Mouse (Mus musculus) lung, embryonic 16.5 days (tissue): ENCODE data around the gene Fgf22. TPM values are rescaled to one million over a fixed set of nuclear protein-coding genes. Genes with fewer than 3 reads are reported as not detected.
A peak's percentile ranks its signal among the peaks of the same experiment; 100 is the strongest.

Experiments used
- ATAC-seq: fragments of 200-750 bp; cut with Nextera tagmentation; 2 replicates; pipeline ENCODE4 v1.8.0; 2017; ENCODE audit warnings: low read depth, mild to moderate bottlenecking, moderate library complexity
- H3K27ac ChIP-seq: fragments of 300-500 bp; sonication (generic); 2 replicates; pipeline ENCODE4 v1.5.1; 2014; ENCODE audit warnings: mild to moderate bottlenecking, control low read depth, low read length
- H3K27me3 ChIP-seq: fragments of 300-500 bp; sonication (generic); 2 replicates; pipeline ENCODE4 v1.6.1; 2014; ENCODE audit warnings: low read depth, low read length, mixed read lengths; ENCODE audit not compliant: control insufficient read depth, insufficient read depth
- H3K36me3 ChIP-seq: fragments of 300-500 bp; sonication (generic); 2 replicates; pipeline ENCODE4 v1.6.1; 2014; ENCODE audit warnings: low read length; ENCODE audit not compliant: control insufficient read depth, insufficient read depth
- H3K4me1 ChIP-seq: fragments of 300-500 bp; sonication (generic); replicated peaks from 2 replicates; pipeline ENCODE4 v1.6.1; 2014; ENCODE audit warnings: low read length, mixed read lengths; ENCODE audit not compliant: control insufficient read depth, insufficient read depth
- H3K4me2 ChIP-seq: fragments of 300-500 bp; sonication (generic); 2 replicates; pipeline ENCODE4 v1.6.1; 2014; ENCODE audit warnings: low read depth, low read length, control low read depth
- H3K4me3 ChIP-seq: fragments of 300-500 bp; sonication (generic); 2 replicates; pipeline ENCODE4 v1.5.1; 2014; ENCODE audit warnings: mild to moderate bottlenecking, low read length, control low read depth
- H3K9ac ChIP-seq: fragments of 300-500 bp; sonication (generic); 2 replicates; pipeline ENCODE4 v1.6.1; 2014; ENCODE audit warnings: low read length, control low read depth
- H3K9me3 ChIP-seq: fragments of 300-500 bp; sonication (generic); 2 replicates; pipeline ENCODE4 v1.6.1; 2016; ENCODE audit warnings: low read length; ENCODE audit not compliant: control insufficient read depth
- WGBS: fragments of 180-500 bp; shearing (Covaris S2); extraction: QIAGEN DNeasy Blood & Tissue Kit; methylation state at CpG from one replicate; pipeline ENCODE4 v1.1.7; 2014; 5-methylcytosine and 5-hydroxymethylcytosine counted together
- polyA plus RNA-seq: library from polyadenylated mRNA; unstranded; fragments of >200 nt; fragmentation: Nextera tagmentation; extraction: Ambion mirVana; gene quantifications from 2 replicates; pipeline ENCODE4 v1.2.1, GENCODE M21; 2015

Gene Fgf22
- polyA plus RNA-seq: 0.11 and 0.29 TPM in 2 replicates

DNA sequence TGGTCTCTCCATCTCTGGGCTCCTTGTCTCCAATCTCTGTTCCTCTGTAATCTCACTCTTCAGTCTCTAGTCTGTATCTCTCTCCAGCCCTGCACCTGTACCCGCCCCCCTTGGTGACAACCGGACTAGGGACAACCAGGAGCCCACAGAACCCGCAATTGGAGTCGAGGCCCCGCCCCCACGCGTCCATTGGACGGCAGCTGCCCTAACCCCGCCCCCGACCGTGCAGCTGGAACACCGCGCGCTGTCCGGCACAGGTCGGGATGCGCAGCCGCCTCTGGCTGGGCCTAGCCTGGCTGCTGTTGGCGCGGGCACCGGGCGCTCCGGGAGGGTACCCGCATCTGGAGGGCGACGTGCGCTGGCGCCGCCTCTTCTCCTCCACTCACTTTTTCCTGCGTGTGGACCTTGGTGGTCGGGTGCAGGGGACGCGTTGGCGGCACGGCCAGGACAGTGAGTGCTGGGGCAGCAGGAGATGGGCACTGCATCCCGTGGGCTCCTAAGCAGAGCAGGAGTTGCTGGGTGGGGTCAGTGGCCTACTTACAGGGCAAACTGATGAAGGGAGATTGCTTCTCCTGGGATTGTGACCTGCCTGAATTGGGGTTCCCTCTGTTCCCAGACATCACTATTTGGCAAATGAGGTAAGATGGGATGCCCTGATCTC is at the start of gene Fgf22:
Fgf22 (plus strand) TSS at position 221 of the 661 bp plus-strand sequence.
- Histone ChIP-seq H3K36me3 (peaks cover 22% of the 10 kb centered on the region), H3K27me3 (no peaks in the 10 kb centered on the region), H3K4me2 (peak within 1 kb of the TSS; percentile 65), H3K9me3 (no peaks in the 10 kb centered on the region), H3K4me1 (peaks cover 4% of the 10 kb centered on the region; the same call in 1 of the 2 replicates), H3K9ac (peak within 1 kb of the TSS; percentile 50; the same call in 1 of the 2 replicates), H3K4me3 (peak within 1 kb of the TSS; percentile 35; the same call in 1 of the 2 replicates), H3K27ac (no peak within 1 kb of the TSS)
- peak; percentile 87 for ATAC-seq
- 2% methylated on average over 36 of the region's 36 CpGs for WGBS

DNA sequence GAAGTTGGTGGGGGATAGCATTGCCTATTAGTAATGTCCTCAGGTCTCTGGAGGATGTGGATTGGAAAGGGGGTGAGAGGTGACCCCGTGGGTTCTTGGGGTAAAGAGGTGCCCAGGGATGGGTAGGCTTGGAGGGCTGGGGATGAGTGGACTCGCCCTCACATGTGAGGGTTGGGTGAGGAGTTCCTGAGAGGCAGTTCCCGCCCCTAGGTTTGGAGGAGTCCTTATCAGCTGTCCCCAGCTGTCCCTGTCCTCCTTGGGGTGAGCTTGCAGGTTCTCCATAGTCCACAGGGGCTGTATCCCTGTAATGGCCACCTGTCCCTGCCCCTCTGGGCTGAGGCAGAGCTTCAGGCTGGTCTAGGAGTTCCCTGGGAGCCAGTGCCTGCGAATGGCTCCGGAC is 48.9 kb upstream of the Fgf22 start:
- Histone ChIP-seq H3K4me2 (peak overlapping the region; percentile 94), H3K9ac (peak overlapping the region; percentile 97), H3K27me3 (no peaks in the 10 kb centered on the region), H3K36me3 (peaks cover 22% of the 10 kb centered on the region), H3K27ac (no peak overlapping the region; the same call in 1 of the 2 replicates), H3K4me3 (peak overlapping the region; percentile 84), H3K9me3 (no peaks in the 10 kb centered on the region), H3K4me1 (peaks cover 32% of the 10 kb centered on the region)
- WGBS: 69% methylated on average over 5 of the region's 5 CpGs
- no peak for ATAC-seq

DNA sequence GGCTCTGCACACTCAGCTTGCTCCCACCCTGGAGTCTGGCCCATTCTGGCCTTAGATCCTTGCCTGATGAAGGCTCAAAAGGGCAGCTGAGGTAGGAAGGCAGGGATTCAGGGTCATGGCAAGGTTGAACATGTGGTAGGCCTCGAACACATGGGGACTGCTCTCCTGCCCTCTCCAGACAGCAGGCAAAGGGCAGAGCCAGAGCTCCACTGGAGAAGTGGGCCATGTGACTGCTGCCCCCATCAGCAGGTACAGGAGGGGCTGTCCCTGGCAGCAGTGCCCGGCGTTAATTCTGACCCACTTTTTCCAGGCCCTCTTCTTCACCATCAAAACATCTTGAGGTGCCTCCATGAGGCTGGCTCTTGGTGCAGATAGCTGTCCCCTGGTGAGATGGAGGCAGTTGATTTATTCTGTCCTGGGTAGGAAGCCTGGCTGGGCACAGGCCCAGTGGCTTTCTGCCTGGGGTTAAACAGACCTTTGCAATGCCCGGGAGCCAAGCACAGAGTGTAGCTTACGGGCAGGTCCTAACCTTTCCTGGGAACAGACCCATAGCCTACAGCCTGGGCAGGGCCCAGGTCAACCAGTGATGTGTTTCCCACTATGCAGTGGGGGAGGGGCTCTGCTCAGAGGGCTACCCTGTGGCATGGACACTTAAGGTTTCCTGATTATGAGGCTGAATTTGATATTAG is 48.3 kb upstream of the Fgf22 start:
- no peak overlapping the region for H3K27ac ChIP-seq

DNA sequence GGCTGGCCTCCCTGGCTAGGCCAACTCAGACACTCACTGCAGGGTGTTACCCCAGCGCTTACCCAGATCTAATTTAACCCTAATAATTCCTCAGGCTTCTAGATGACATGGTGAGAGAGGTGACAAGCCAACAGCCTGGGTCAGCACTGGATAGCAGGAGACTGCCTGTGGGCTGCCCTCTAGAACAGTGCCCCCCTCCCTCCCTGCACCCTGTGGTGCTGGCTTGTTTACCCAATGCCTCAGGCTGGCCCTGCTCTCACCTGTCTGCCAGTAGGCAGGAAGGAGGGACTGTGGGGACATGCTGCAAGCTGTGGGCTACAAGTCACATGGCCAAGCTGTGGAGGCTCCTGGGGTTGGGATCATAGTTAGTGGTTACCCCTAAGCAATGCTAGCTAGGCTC is 47.7 kb upstream of the Fgf22 start:
- Histone ChIP-seq H3K4me1 (peaks cover 30% of the 10 kb centered on the region), H3K4me2 (peak overlapping the region; percentile 1; the same call in 1 of the 2 replicates), H3K9me3 (no peaks in the 10 kb centered on the region), H3K27ac (no peak overlapping the region), H3K36me3 (peaks cover 33% of the 10 kb centered on the region), H3K27me3 (no peaks in the 10 kb centered on the region), H3K9ac (no peak overlapping the region), H3K4me3 (peak overlapping the region; percentile 84; the same call in 1 of the 2 replicates)
- no peak for ATAC-seq
- WGBS: 61% methylated on average over 1 of the region's 1 CpGs

More for the DNA sequence above, 48.3 kb upstream of the Fgf22 start:
- Histone ChIP-seq H3K27me3 (no peaks in the 10 kb centered on the region), H3K36me3 (peaks cover 28% of the 10 kb centered on the region), H3K9ac (peak overlapping the region; percentile 97), H3K4me2 (peak overlapping the region; percentile 94), H3K9me3 (no peaks in the 10 kb centered on the region), H3K4me1 (peaks cover 30% of the 10 kb centered on the region), H3K4me3 (peak overlapping the region; percentile 84)
- ATAC-seq: no peak
- WGBS: 79% methylated on average over 5 of the region's 5 CpGs

DNA sequence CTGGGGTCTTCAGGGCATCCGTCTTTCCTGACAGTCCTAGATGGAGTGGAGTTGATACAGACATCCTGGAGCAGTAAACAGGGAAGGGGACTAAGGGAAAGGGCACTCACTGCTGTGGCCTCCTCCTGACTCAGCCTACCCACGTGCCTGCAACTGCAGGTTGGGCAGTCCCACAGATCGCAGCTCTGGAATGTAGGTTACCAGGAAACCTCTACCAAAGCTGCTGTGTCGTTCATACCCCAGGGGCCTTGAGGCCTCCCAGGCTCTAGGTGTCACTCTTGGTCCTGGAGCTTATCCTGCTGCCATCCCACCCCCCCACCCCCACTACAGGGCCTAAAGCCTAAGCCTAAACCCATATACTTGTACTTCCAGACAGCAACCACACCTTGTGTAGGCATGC is 47.1 kb upstream of the Fgf22 start:
- WGBS: 66% methylated on average over 4 of the region's 4 CpGs
- H3K4me1 ChIP-seq: peaks cover 30% of the 10 kb centered on the region
- no peaks in the 10 kb centered on the region for H3K9me3 ChIP-seq
- no peaks in the 10 kb centered on the region for H3K27me3 ChIP-seq
- H3K4me3 ChIP-seq: no peak overlapping the region
- H3K9ac ChIP-seq: no peak overlapping the region
- H3K4me2 ChIP-seq: no peak overlapping the region
- no peak for ATAC-seq
- H3K27ac ChIP-seq: no peak overlapping the region
- H3K36me3 ChIP-seq: peaks cover 33% of the 10 kb centered on the region

DNA sequence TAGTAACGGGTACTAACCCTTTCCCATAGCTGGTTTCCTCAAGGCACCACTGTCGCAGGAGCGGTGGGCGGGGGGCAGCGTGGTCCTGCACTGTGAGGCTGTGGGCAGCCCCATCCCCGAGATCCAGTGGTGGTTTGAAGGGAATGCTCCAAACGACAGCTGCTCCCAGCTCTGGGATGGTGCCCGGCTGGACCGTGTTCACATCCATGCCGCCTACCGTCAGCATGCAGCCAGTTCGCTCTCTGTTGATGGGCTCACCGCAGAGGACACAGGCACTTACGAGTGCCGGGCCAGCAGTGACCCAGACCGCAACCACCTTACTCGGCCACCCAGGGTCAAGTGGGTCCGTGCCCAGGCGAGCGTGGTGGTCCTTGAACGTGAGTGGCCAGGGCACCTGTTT is 46.2 kb upstream of the Fgf22 start:
- Histone ChIP-seq H3K9me3 (no peaks in the 10 kb centered on the region), H3K4me2 (no peak overlapping the region), H3K4me3 (no peak overlapping the region), H3K9ac (no peak overlapping the region), H3K36me3 (peaks cover 33% of the 10 kb centered on the region), H3K4me1 (peaks cover 30% of the 10 kb centered on the region), H3K27me3 (no peaks in the 10 kb centered on the region), H3K27ac (no peak overlapping the region)
- no peak for ATAC-seq
- WGBS: 74% methylated on average over 21 of the region's 21 CpGs

DNA sequence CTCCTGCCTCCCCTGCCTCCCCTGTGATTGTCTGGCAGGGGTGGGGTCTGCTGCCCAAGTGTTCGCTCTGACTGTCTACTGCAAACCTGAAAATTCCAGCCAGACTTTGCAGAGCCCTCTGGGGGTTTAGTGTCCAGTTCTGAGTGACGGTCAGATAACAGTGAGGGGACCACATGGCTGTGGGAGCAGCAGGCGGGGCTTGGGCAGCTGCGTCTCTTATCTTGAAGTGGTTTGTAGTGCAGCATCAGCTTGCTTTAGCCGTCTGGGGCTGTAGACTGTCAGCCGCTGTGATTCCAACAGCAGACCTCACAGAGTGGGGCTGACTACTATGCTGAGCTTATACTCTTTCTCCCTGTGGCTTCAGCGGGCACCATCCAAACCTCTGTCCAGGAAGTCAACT is 45.6 kb upstream of the Fgf22 start:
- peaks cover 33% of the 10 kb centered on the region for H3K36me3 ChIP-seq
- H3K4me1 ChIP-seq: peaks cover 30% of the 10 kb centered on the region
- no peak overlapping the region for H3K4me2 ChIP-seq
- H3K9ac ChIP-seq: 0 out of 2 replicates have a peak overlapping the region, but pooled peaks have one; percentile 15
- H3K27me3 ChIP-seq: no peaks in the 10 kb centered on the region
- H3K4me3 ChIP-seq: no peak overlapping the region
- no peaks in the 10 kb centered on the region for H3K9me3 ChIP-seq
- ATAC-seq: no peak
- no peak overlapping the region for H3K27ac ChIP-seq
- WGBS: 47% methylated on average over 7 of the region's 7 CpGs

DNA sequence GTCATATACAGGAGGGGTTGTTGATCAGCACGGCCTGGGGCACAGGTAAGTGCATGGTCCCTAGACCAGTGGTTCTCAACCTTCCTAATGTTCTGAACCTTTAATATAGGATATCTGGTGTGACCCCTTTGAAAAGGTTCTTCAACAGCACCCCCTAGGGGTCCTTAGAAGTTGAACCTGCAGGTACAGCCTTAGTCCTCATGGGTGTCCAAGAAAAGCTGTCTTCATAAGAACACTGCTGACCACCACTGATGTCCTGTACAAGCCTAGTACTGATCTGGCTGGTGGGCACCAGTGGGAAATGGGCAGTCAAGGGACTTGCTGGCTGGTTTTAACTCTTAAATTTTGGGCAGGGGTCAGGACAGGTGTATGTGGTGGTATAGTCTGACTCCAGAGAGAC is 42.8 kb upstream of the Fgf22 start:
- 50% methylated on average over 1 of the region's 1 CpGs for WGBS
- peak; percentile 2; the same call in 1 of the 2 replicates for ATAC-seq
- peaks cover 14% of the 10 kb centered on the region for H3K4me1 ChIP-seq

DNA sequence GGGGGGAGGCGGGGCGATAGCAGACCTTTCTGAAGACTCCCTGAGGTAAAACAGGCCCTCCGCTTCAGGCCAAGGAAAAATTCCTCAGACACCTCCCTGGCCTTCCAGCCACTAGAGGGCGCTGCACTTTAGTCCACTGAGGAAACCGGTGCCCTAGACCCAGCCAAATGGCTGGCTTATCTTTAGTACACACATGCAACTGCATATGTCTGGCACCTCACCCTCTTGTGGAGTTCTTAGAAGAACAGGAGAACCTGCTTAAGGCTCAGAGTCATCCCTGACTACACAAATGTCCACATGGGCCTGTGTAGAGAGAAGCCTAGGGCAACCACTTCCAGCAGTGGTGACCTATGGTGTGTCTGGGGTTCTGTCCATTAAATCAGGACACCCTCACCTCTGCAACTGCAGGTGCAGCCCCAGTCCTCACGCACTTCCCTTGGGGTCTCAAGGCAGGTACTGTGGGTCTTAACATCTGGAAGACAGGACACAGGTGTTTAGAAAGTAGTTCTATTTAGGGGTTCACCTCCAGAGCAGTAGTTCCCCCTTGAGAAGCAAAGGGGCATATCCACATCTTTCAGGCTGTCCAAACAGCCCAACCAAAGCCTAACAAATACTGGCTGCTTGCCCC is 42.3 kb upstream of the Fgf22 start:
- Histone ChIP-seq H3K4me2 (no peak overlapping the region), H3K27ac (no peak overlapping the region), H3K4me3 (no peak overlapping the region), H3K27me3 (peaks cover 29% of the 10 kb centered on the region), H3K9ac (no peak overlapping the region), H3K9me3 (no peaks in the 10 kb centered on the region), H3K4me1 (peaks cover 19% of the 10 kb centered on the region), H3K36me3 (peaks cover 33% of the 10 kb centered on the region)
- peak; percentile 47 for ATAC-seq
- WGBS: 13% methylated on average over 5 of the region's 6 CpGs

More for the DNA sequence above, 42.8 kb upstream of the Fgf22 start:
- Histone ChIP-seq H3K36me3 (peaks cover 33% of the 10 kb centered on the region), H3K27ac (no peak overlapping the region), H3K9me3 (no peaks in the 10 kb centered on the region), H3K9ac (no peak overlapping the region), H3K27me3 (peaks cover 23% of the 10 kb centered on the region), H3K4me3 (no peak overlapping the region), H3K4me2 (no peak overlapping the region)
